Mouse (Mus musculus) limb, embryonic 13.5 days (tissue): ENCODE measurements around the gene Setdb2. TPM values are rescaled to one million over a fixed set of nuclear protein-coding genes. Genes with fewer than 3 reads are reported as not detected.

ENCODE experiments used
- ATAC-seq: fragments of 200-750 bp; cut with Nextera tagmentation; 2 replicates; pipeline ENCODE4 v1.8.0; 2017; ENCODE audit warnings: low read depth, moderate number of reproducible peaks, moderate TSS enrichment; ENCODE audit not compliant: low FRiP score
- H3K27ac ChIP-seq: fragments of 300-500 bp; sonication (generic); 2 replicates; pipeline ENCODE4 v1.5.1; 2015; ENCODE audit warnings: inconsistent platforms, mild to moderate bottlenecking, moderate library complexity
- H3K27me3 ChIP-seq: fragments of 300-500 bp; sonication (generic); 2 replicates; pipeline ENCODE4 v1.6.1; 2015; ENCODE audit warnings: mild to moderate bottlenecking, inconsistent platforms
- H3K36me3 ChIP-seq: fragments of 300-500 bp; sonication (generic); 2 replicates; pipeline ENCODE4 v1.6.1; 2015; ENCODE audit warnings: inconsistent platforms, mild to moderate bottlenecking, moderate library complexity
- H3K4me1 ChIP-seq: fragments of 300-500 bp; sonication (generic); 2 replicates; pipeline ENCODE4 v1.6.1; 2015; ENCODE audit warnings: inconsistent platforms
- H3K4me2 ChIP-seq: fragments of 300-500 bp; sonication (generic); replicated peaks from 2 replicates; pipeline ENCODE4 v1.6.1; 2015; ENCODE audit warnings: inconsistent platforms, mild to moderate bottlenecking, moderate library complexity
- H3K4me3 ChIP-seq: fragments of 300-500 bp; sonication (generic); 2 replicates; pipeline ENCODE4 v1.5.1; 2015; ENCODE audit warnings: moderate library complexity, mild to moderate bottlenecking, inconsistent platforms
- H3K9ac ChIP-seq: fragments of 300-500 bp; sonication (generic); 2 replicates; pipeline ENCODE4 v1.6.1; 2015; ENCODE audit warnings: mild to moderate bottlenecking, inconsistent platforms
- H3K9me3 ChIP-seq: fragments of 300-500 bp; sonication (generic); 2 replicates; pipeline ENCODE4 v1.6.1; 2016; ENCODE audit warnings: inconsistent platforms
- WGBS: fragments of 180-500 bp; shearing (Covaris S2); methylation state at CpG from one replicate; pipeline ENCODE4 v1.1.7; 2015; 5-methylcytosine and 5-hydroxymethylcytosine counted together
- polyA plus RNA-seq: library from polyadenylated mRNA; unstranded; fragments of >200 nt; fragmentation: Nextera tagmentation; extraction: Ambion mirVana; gene quantifications from 2 replicates; pipeline ENCODE4 v1.2.1, GENCODE M21; 2015

Gene Setdb2
- polyA plus RNA-seq, 1 experiment from 2014 or later: 10.6 TPM

- 65% methylated on average over 6 of the region's 6 CpGs for WGBS
- Histone ChIP-seq H3K4me3 (no peak within 1 kb of the TSS), H3K27me3 (no peaks in the 10 kb centered on the region), H3K27ac (no peak within 1 kb of the TSS; the same call in 1 of the 2 replicates), H3K4me2 (no peak within 1 kb of the TSS), H3K9ac (no peak within 1 kb of the TSS), H3K36me3 (no peaks in the 10 kb centered on the region), H3K9me3 (no peaks in the 10 kb centered on the region), H3K4me1 (peaks cover 4% of the 10 kb centered on the region; the same call in 1 of the 2 replicates)
- peak; percentile 36; the same call in 1 of the 2 replicates for ATAC-seq
Observed at GRCm38 (mm10) chr14:59365244-59365644, 75.4 kb downstream of the Setdb2 start, which contains the start of gene Phf11d. TSS of gene Phf11d (minus strand) at chr14:59365470.

Other genes with a start within 250 kb of the Setdb2 start
- 77.3 and 78.6 TPM in 2 replicates for gene Rcbtb1, start 239.7 kb downstream of the Setdb2 start, polyA plus RNA-seq
- not detected in 2 replicates for gene Gm6904, start 180.7 kb downstream of the Setdb2 start, polyA plus RNA-seq
- not detected in 2 replicates for gene Phf11a, start 143.4 kb downstream of the Setdb2 start, polyA plus RNA-seq
- gene Phf11b, start 99.5 kb downstream of the Setdb2 start, polyA plus RNA-seq: 0.23 and 0.52 TPM in 2 replicates
- gene Phf11d, start 75.4 kb downstream of the Setdb2 start, polyA plus RNA-seq: 0.64 and 0.65 TPM in 2 replicates
- 0.64 and 0.68 TPM in 2 replicates for gene Phf11c, start 45.5 kb downstream of the Setdb2 start, polyA plus RNA-seq
- gene Cab39l, start 88 bp upstream of the Setdb2 start, polyA plus RNA-seq: 36.6 and 38.1 TPM in 2 replicates
- 35.0 and 35.1 TPM in 2 replicates for gene Cdadc1, start 157.1 kb upstream of the Setdb2 start, polyA plus RNA-seq
- gene Shisa2, start 184.4 kb upstream of the Setdb2 start, polyA plus RNA-seq: 46.6 and 54.2 TPM in 2 replicates